Mouse (Mus musculus) liver, embryonic 14.5 days (tissue): ENCODE measurements around the gene Afg1l.

Experiments used
- CTCF ChIP-seq: IDR thresholded peaks from 2 replicates; pipeline ENCODE4 v1.5.1; 2016; ENCODE audit warnings: antibody characterized with exemption, low read depth, control low read depth
- EP300 ChIP-seq: IDR thresholded peaks from 2 replicates; pipeline ENCODE4 v1.6.1; 2016; ENCODE audit warnings: antibody characterized with exemption, low read depth

DNA sequence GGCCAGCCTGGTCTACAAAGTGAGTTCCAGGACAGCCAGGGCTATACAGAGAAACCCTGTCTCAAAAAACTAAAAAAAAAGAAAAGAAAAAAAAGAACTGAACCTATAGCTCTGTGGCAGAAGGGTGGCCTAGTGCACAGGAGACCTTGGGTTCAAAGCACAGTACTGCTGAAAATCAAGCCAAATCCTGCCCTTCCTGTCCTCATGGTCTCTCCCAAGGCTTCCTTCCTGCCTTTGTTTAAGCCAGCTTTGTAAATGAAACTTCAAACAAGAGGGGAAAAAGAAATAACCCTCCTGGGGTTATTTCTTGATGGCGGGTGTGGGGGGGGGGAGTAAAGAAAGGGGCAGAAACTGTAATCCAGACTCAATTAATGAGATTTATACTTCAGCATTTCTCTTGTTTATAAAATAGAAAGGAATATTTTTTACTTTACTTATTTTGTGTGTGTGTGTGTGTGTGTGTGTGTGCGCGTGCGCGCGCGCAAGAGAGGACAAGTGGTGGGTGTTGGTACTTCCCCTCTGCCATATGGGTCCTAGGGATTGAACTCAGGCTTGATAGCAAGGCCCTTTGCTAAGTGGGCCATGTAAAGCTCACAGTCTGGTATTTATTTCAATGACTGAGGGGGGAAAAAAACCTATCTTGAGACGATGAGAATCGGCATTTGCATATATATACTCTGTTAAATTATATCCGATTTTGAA lies 1.4 kb downstream of the Afg1l start:
- TF ChIP-seq CTCF (0 out of 2 replicates have a peak, but pooled peaks have one; percentile 8), EP300 (no peak)
